Mouse (Mus musculus) forebrain, embryonic 13.5 days (tissue): Measurements from ENCODE around the gene Fbl. TPM values are rescaled to one million over a fixed set of nuclear protein-coding genes. Genes with fewer than 3 reads are reported as not detected.
"Not testable (repeated sequence)": the region's sequence is repeated elsewhere in the genome, so short reads cannot be mapped to it uniquely, and the experiment has no call there.

Source experiments
- ATAC-seq: fragments of 200-750 bp; cut with Nextera tagmentation; 2 replicates; pipeline ENCODE4 v1.8.0; 2017
- H3K27ac ChIP-seq: fragments of 300-500 bp; sonication (generic); 2 replicates; pipeline ENCODE4 v1.5.1; 2015; ENCODE audit warnings: inconsistent platforms, mild to moderate bottlenecking, moderate library complexity
- H3K27me3 ChIP-seq: fragments of 300-500 bp; sonication (generic); 2 replicates; pipeline ENCODE4 v1.6.1; 2015; ENCODE audit warnings: mild to moderate bottlenecking, inconsistent platforms
- H3K36me3 ChIP-seq: fragments of 300-500 bp; sonication (generic); 2 replicates; pipeline ENCODE4 v1.6.1; 2015; ENCODE audit warnings: mild to moderate bottlenecking, inconsistent platforms; ENCODE audit not compliant: poor library complexity, severe bottlenecking
- H3K4me1 ChIP-seq: fragments of 300-500 bp; sonication (generic); 2 replicates; pipeline ENCODE4 v1.6.1; 2015; ENCODE audit warnings: inconsistent platforms
- H3K4me2 ChIP-seq: fragments of 300-500 bp; sonication (generic); 2 replicates; pipeline ENCODE4 v1.6.1; 2015; ENCODE audit warnings: inconsistent platforms, mild to moderate bottlenecking, moderate library complexity
- H3K4me3 ChIP-seq: fragments of 300-500 bp; sonication (generic); 2 replicates; pipeline ENCODE4 v1.5.1; 2015; ENCODE audit warnings: mild to moderate bottlenecking, inconsistent platforms
- H3K9ac ChIP-seq: fragments of 300-500 bp; sonication (generic); 2 replicates; pipeline ENCODE4 v1.6.1; 2015; ENCODE audit warnings: mild to moderate bottlenecking, inconsistent platforms
- H3K9me3 ChIP-seq: fragments of 300-500 bp; sonication (generic); replicated peaks from 2 replicates; pipeline ENCODE4 v1.6.1; 2016; ENCODE audit warnings: inconsistent platforms
- WGBS: fragments of 180-500 bp; shearing (Covaris S2); methylation state at CpG from one replicate; pipeline ENCODE4 v1.1.7; 2015; 5-methylcytosine and 5-hydroxymethylcytosine counted together
- polyA plus RNA-seq: library from polyadenylated mRNA; unstranded; fragments of >200 nt; fragmentation: Nextera tagmentation; extraction: Ambion mirVana; gene quantifications from 2 replicates; pipeline ENCODE4 v1.2.1, GENCODE M21; 2015

Gene Fbl
- polyA plus RNA-seq, 1 experiment from 2014 or later, result 132 TPM

GRCm38 (mm10) chr7:28226836-28227235 is 57.3 kb downstream of the Fbl start:
- not testable (repeated sequence) for H3K4me1 ChIP-seq, H3K4me2 ChIP-seq, H3K27me3 ChIP-seq, H3K4me3 ChIP-seq, H3K27ac ChIP-seq, H3K36me3 ChIP-seq, ATAC-seq, H3K9me3 ChIP-seq, H3K9ac ChIP-seq
- WGBS, result 88% methylated on average over 4 of the region's 4 CpGs

- H3K27ac ChIP-seq, H3K4me3 ChIP-seq, H3K9ac ChIP-seq, H3K4me1 ChIP-seq, H3K36me3 ChIP-seq, ATAC-seq, H3K9me3 ChIP-seq, H3K4me2 ChIP-seq, H3K27me3 ChIP-seq: not testable (repeated sequence)
- 92% methylated on average over 4 of the region's 4 CpGs for WGBS
Measured at GRCm38 (mm10) chr7:28227421-28227820, 57.9 kb downstream of the Fbl start.

Other genes with a start within 250 kb of the Fbl start
- gene Zfp974, start 240.2 kb upstream of the Fbl start, polyA plus RNA-seq, result 14.9 and 17.2 TPM in 2 replicates
- 28.7 and 29.0 TPM in 2 replicates for gene Zfp780b, start 190.5 kb upstream of the Fbl start, polyA plus RNA-seq
- gene Zfp850, start 155.6 kb upstream of the Fbl start, polyA plus RNA-seq, result 5.2 and 7.1 TPM in 2 replicates
- gene Psmc4, start 119.6 kb upstream of the Fbl start, polyA plus RNA-seq, result 389 and 404 TPM in 2 replicates
- gene Fcgbp, start 98.5 kb upstream of the Fbl start, polyA plus RNA-seq, result 0.06 and 0.15 TPM in 2 replicates
- 0.10 and 0.14 TPM in 2 replicates for gene 9530053A07Rik, start 40.2 kb upstream of the Fbl start, polyA plus RNA-seq
- gene Dyrk1b, start 9.8 kb downstream of the Fbl start, polyA plus RNA-seq, result 14.0 and 14.3 TPM in 2 replicates
- 3.3 TPM in 2 replicates for gene Eid2, start 98.2 kb downstream of the Fbl start, polyA plus RNA-seq
- gene Eid2b, start 108.0 kb downstream of the Fbl start, polyA plus RNA-seq, result 30.3 and 31.4 TPM in 2 replicates
- gene Selenov, start 121.5 kb downstream of the Fbl start, polyA plus RNA-seq, result 0.33 and 0.39 TPM in 2 replicates
- gene Dll3, start 132.5 kb downstream of the Fbl start, polyA plus RNA-seq, result 20.3 and 22.2 TPM in 2 replicates
- 168 and 179 TPM in 2 replicates for gene Timm50, start 142.4 kb downstream of the Fbl start, polyA plus RNA-seq
- gene Supt5, start 169.0 kb downstream of the Fbl start, polyA plus RNA-seq, result 93.4 and 102 TPM in 2 replicates
- gene Rps16, start 180.9 kb downstream of the Fbl start, polyA plus RNA-seq, result 644 and 704 TPM in 2 replicates
- gene Plekhg2, start 202.9 kb downstream of the Fbl start, polyA plus RNA-seq, result 43.1 and 50.0 TPM in 2 replicates
- 4.5 and 4.8 TPM in 2 replicates for gene Zfp36, start 210.5 kb downstream of the Fbl start, polyA plus RNA-seq
- gene Med29, start 223.0 kb downstream of the Fbl start, polyA plus RNA-seq, result 49.3 and 51.5 TPM in 2 replicates
- gene Paf1, start 223.2 kb downstream of the Fbl start, polyA plus RNA-seq, result 95.4 and 97.1 TPM in 2 replicates